Mouse (Mus musculus) E14TG2a.4 (cell line): Measurements from ENCODE around the gene Palm.

Source experiments
- CTCF ChIP-seq: conservative IDR thresholded peaks from 2 replicates; pipeline ENCODE4 v1.5.1; 2014; ENCODE audit warnings: low read length
- POU5F1 ChIP-seq: IDR thresholded peaks from 2 replicates; pipeline ENCODE4 v1.6.1; 2014; ENCODE audit warnings: low read length, borderline replicate concordance

DNA sequence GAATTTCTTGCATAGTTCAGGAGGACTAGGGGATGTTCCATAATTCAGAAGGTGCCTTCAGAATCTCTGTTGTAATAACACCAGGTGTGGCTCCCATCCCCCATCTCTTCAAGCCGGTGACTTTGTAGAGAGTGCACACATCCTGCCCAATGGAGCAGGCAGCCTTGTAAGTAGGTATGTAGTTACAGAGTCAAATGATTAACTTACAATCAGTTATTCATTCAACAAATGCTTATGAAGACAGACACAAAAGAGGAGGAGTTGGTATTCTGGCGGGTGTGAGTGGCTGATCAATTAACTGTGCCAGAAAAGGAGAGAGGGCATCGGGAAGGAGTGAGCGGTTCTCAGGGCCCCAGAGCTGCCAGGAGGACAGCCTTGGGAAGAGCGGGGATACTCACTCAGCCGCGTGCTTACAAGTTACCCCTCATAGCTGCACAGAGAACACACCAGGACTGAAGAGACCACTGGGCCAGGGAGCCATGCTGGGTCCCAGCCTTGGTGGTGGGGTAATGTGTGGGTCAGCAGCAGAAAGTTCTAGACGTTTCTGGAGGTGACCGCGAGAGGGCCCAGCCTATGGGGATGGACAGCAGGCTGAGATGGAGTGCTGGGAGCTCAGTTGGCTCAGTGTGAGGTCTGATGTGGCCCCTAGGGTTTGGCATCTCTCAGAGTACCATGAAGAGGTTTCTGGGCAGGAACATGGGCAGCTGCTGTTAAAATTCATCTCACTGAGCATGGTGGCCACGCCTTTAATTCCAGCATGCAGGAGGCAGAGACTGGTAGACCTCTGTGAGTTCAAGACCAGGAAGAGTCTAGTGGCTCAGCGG, 22.5 kb downstream of the Palm start:
- TF ChIP-seq CTCF, result no peak
- TF ChIP-seq POU5F1, result no peak
